Mouse (Mus musculus) MEL (cell line): Measurements from ENCODE around the gene Mllt11.

Source experiments
- CTCF ChIP-seq, 3 experiments: IDR thresholded peaks in 2 of 3; conservative IDR thresholded peaks in 1 of 3; 2 replicates each; pipeline ENCODE4 v1.5.1; 2011 to 2012; ENCODE audit warnings: low read length in 3 of 3, low read depth in 2 of 3, mild to moderate bottlenecking in 2 of 3, improper control_type of control experiment in 1 of 3, inconsistent platforms in 1 of 3, mixed read lengths in 1 of 3, moderate library complexity in 1 of 3; ENCODE audit not compliant: control insufficient read depth in 1 of 3, insufficient read depth in 1 of 3, poor library complexity in 1 of 3, severe bottlenecking in 1 of 3
- ELF1 ChIP-seq: IDR thresholded peaks from 2 replicates; pipeline ENCODE4 v1.6.1; 2014; ENCODE audit warnings: low read depth, mild to moderate bottlenecking, inconsistent platforms, low read length, improper control_type of control experiment, moderate library complexity
- EP300 ChIP-seq, 2 experiments: IDR thresholded peaks; 2 replicates each; pipeline ENCODE4 v1.6.1; 2011; ENCODE audit warnings: improper control_type of control experiment in 2 of 2, low read length in 2 of 2, low read depth in 1 of 2, mild to moderate bottlenecking in 1 of 2
- MAX ChIP-seq: IDR thresholded peaks from 2 replicates; pipeline ENCODE4 v1.6.1; 2011; ENCODE audit warnings: low read length, improper control_type of control experiment
- MYC ChIP-seq: IDR thresholded peaks from 2 replicates; pipeline ENCODE4 v1.6.1; 2011; ENCODE audit warnings: low read depth, mild to moderate bottlenecking, low read length, improper control_type of control experiment, moderate library complexity
- NELFE ChIP-seq: IDR thresholded peaks from 2 replicates; pipeline ENCODE4 v1.6.1; 2011; ENCODE audit warnings: low read depth, low read length, improper control_type of control experiment
- POLR2A ChIP-seq, 2 experiments: IDR thresholded peaks; 2 replicates each; pipeline ENCODE4 v1.6.1; 2011 to 2012; ENCODE audit warnings: low read length in 2 of 2, mild to moderate bottlenecking in 2 of 2, control low read depth in 1 of 2, improper control_type of control experiment in 1 of 2, low read depth in 1 of 2, moderate library complexity in 1 of 2; ENCODE audit not compliant: control insufficient read depth in 1 of 2, insufficient read depth in 1 of 2, poor library complexity in 1 of 2
- POLR2AphosphoS5 ChIP-seq: IDR thresholded peaks from 2 replicates; pipeline ENCODE4 v1.6.1; 2012; ENCODE audit warnings: low read depth, borderline replicate concordance, mild to moderate bottlenecking, inconsistent platforms, low read length, moderate library complexity, mixed read lengths
- RCOR1 ChIP-seq: IDR thresholded peaks from 2 replicates; pipeline ENCODE4 v1.6.1; 2012; ENCODE audit warnings: low read depth, mild to moderate bottlenecking, inconsistent platforms, low read length, improper control_type of control experiment
- SMC3 ChIP-seq: IDR thresholded peaks from 2 replicates; pipeline ENCODE4 v1.6.1; 2011; ENCODE audit warnings: low read depth, low read length, improper control_type of control experiment
- TCF12 ChIP-seq: IDR thresholded peaks from 2 replicates; pipeline ENCODE4 v1.6.1; 2014; ENCODE audit warnings: low read depth, mild to moderate bottlenecking, inconsistent platforms, low read length, improper control_type of control experiment, moderate library complexity
- USF2 ChIP-seq, 2 experiments: IDR thresholded peaks; 2 replicates each; pipeline ENCODE4 v1.6.1; 2011 to 2012; ENCODE audit warnings: improper control_type of control experiment in 2 of 2, low read length in 2 of 2, borderline replicate concordance in 1 of 2, inconsistent platforms in 1 of 2, low read depth in 1 of 2, mild to moderate bottlenecking in 1 of 2; ENCODE audit not compliant: insufficient read depth in 1 of 2
- ZKSCAN1 ChIP-seq: IDR thresholded peaks from 2 replicates; pipeline ENCODE4 v1.6.1; 2012; ENCODE audit warnings: low read depth, mild to moderate bottlenecking, inconsistent platforms, low read length, improper control_type of control experiment, moderate library complexity

DNA sequence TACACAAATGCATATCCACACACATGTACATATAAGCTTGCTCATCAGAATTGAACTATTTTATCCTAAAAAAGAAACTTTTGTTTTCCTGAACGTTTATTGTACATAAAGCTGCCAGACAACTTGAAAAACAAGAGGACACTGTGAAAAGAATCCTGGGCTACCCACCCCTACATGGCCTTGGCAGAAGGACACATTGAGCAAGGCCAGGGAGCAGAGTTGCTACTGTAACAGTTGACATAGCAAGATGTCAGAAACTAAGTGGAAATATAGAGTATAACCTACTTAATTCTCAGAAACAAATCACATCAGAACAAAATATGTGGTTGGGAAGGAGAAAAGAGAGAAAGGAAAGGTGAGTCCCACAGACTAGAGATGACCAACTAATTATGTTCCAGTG is 50.1 kb downstream of the Mllt11 start:
- TF ChIP-seq POLR2A (IDR thresholded peaks at IDR 0.05; ENCODE audit: control insufficient read depth in 1 of 2, insufficient read depth in 1 of 2, low read depth in 1 of 2, low read length in 2 of 2, poor library complexity in 1 of 2), result no peak
- no peak for TF ChIP-seq CTCF (IDR thresholded peaks at IDR 0.05 in 2 of 3, conservative IDR thresholded peaks at IDR 0.05 in 1 of 3; ENCODE audit: control insufficient read depth in 1 of 3, insufficient read depth in 1 of 3, low read depth in 2 of 3, low read length in 3 of 3, poor library complexity in 1 of 3, severe bottlenecking in 1 of 3)
- no peak for TF ChIP-seq MAX
- TF ChIP-seq RCOR1, result no peak
- no peak for TF ChIP-seq EP300 (IDR thresholded peaks at IDR 0.05; ENCODE audit: low read depth in 1 of 2, low read length in 2 of 2)
- TF ChIP-seq MYC, result no peak
- no peak for TF ChIP-seq POLR2AphosphoS5
- TF ChIP-seq TCF12, result no peak
- TF ChIP-seq NELFE, result no peak
- no peak for TF ChIP-seq SMC3
- TF ChIP-seq ELF1, result no peak
- TF ChIP-seq USF2 (IDR thresholded peaks at IDR 0.05; ENCODE audit: borderline replicate concordance in 1 of 2, insufficient read depth in 1 of 2, low read depth in 1 of 2, low read length in 2 of 2), result no peak
- no peak for TF ChIP-seq ZKSCAN1
